Mouse (Mus musculus): Measurements from ENCODE around the gene Rbm20.

Gene Rbm20

DNA sequence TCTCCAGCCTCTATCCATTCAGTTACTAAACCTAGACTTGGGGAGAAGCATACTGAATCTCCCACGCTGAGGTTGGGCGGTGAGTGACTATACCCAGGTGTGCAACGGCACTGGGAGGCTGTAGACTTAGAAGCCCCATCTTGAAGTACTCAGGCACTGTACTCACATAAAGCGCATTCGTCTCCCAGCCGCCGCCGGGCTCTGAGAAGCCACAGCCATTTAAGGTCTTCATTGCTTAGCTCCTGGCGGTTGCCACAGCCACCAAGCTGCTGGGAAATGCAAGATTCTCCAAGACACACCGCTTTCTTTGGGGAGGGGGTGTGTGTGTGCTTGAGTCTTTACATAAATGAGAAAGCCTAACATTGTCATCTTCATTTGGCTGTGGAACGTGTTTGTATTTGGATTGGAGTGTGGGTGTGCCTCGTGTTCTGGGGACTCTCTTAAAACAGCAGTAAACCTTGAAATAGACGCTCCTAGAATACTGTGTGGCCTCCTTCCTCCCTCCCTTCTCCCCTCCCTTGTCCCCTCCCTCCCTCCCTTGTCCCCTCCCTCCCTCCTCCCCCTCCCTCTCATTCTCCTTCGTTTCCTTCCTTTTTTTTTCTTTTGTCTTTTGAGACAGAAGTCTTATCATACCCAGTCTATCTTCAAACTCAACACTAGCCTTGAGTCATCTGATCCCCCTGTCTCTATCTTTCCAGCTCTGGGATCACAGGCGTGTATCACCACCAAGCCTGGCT is 131.1 kb downstream of the Rbm20 start:
- DNase-seq (ENCODE audit: low read depth in 2 of 2, low spot score in 2 of 2): no peak

DNA sequence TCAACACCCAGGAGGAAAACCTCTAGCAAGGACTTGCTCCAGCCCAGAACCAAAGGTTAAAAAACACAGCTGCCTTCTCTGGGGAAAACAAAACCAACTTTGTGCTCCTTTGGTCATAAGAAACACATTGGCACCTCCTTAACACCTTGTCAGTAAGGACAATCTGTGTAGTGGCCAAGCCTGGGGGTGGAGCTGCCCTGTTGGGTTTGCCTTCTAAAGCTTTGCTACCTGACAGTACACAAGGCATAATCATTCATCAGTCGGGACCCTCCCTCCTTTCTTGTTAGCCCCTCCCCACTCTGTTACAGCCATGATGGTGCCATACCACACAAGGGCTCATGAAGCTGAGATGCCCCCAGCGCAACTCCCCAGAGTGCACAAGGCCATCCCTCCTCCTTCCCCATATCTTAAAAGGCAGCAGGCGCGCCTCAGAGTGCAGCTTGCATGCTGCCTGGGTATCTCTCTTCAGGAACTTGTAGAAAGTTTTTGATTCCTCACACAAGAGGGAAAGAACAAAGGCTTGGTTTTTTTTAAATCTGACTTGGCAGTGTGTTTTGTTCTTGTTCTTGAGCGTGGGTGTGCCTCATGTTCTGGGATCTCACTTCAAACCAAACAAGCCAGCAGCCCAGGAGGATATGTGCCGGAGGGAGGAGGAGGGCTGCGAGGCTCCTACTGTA is 132.2 kb downstream of the Rbm20 start:
- peak in 1 of 2 experiments; percentile 44 for DNase-seq (ENCODE audit: low read depth in 2 of 2, low spot score in 2 of 2)

DNA sequence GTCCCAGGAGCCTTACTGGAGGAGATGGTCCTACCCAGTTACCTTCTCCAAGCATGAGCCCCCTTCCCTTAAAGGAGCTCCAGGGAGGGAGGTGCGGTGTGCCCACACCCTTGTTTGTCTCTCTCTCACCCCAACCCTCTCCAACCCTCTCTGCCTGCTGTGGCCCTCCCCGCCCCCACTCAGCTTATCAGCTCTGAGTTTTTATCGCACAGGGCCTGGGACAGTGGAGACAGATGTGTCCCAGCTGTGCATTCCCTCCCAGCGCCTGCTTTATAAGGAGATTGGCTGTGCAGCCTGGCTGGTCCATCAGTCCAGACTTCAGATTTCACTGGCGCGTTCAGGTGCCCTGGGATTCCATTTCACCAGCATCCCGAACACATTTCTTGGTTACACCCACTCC is 132.9 kb downstream of the Rbm20 start:
- DNase-seq (ENCODE audit: low read depth in 2 of 2, low spot score in 2 of 2): no peak

DNA sequence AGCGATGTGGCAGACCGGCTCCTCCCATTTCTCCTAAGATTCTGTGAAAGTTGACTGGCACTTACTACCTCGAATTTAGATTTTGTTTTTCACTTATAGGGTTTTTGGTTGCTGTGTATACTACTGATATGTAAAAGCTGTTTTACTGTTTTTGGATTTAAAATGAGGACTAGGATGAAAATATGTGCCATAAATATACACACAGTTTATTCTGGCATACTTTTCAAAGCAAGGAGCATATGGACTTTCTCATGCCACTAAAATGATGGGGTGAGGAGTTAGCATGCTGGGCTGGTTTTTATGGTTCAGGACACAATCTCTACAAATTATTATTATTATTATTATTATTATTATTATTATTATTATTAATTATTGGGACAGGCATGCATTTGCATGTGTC is 133.5 kb downstream of the Rbm20 start:
- no peak for DNase-seq (ENCODE audit: low read depth in 2 of 2, low spot score in 2 of 2)

DNA sequence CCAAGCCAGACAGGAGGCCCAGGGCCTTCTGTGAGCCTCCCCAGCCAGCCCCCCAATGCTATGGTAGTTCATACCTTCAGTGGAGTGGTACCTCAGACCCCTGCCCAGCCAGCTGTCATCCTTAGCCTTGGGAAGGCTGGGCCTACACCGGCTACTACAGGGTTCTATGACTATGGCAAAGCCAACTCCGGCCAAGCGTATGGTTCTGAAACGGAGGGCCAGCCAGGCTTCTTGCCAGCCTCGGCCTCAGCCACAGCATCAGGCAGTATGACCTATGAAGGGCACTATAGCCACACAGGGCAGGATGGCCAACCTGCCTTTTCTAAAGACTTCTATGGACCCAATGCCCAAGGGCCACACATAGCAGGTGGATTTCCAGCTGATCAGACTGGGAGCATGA is 136.5 kb downstream of the Rbm20 start:
- DNase-seq (ENCODE audit: low read depth in 2 of 2, low spot score in 2 of 2): no peak

DNA sequence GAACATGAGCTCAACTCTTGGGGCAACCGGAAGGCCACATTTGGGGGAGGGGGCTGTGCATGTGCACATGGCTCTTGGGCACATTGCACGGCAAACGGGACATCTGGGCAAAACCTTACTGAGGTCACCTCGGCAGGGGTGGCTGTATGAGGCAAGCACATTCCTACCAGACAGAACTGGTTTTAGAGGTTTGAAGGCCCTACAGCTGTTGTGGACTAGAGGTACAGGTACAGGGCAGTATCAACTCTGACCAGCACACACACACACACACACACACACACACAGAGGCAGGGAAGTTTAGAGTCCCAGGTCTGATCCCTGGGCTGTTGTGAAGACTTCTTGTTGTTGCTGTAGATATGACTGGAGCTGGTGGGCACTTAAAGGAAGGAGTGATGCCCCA is 138.6 kb downstream of the Rbm20 start:
- DNase-seq (ENCODE audit: low read depth in 2 of 2, low spot score in 2 of 2): no peak

DNA sequence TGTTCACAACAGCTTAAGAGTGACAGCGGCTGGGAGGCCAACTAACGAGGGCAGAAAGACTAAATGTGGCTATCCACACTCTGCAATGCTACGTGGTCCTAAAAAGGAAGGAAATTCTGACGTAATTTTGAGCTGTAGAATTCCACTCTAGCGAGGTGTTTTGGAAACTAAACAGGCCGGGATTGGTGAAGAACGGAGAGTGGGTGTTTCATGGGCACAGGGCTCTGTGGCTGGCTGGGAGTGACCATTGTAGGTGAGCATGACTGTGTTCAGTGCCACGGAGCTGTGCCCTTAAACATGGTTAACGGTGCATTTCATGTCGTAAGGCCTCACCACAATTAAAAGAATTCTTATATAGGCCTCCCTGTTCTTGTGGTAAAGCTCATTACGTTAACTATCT is 139.1 kb downstream of the Rbm20 start:
- DNase-seq (ENCODE audit: low read depth in 2 of 2, low spot score in 2 of 2): no peak

DNA sequence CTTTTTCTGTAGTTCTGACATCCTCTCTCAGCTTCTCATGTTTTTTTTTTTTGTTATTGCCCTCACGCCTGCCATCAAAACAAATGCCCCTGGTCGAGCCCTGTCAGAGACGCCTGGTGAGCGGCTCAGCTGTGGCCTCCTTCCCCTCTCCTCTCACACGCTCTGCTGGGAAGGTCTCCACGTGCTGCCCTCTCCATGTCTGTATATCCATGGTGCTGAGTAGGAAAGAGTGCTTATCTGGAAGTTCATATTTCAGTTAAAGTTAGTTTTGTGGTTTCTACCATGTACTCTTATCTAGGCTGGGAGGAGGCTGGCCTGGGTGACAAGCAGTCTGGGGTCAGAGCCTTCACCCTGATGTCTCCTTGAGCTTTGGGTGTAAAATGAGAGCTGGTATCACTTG is 142.2 kb downstream of the Rbm20 start:
- no peak for DNase-seq (ENCODE audit: low read depth in 2 of 2, low spot score in 2 of 2)

DNA sequence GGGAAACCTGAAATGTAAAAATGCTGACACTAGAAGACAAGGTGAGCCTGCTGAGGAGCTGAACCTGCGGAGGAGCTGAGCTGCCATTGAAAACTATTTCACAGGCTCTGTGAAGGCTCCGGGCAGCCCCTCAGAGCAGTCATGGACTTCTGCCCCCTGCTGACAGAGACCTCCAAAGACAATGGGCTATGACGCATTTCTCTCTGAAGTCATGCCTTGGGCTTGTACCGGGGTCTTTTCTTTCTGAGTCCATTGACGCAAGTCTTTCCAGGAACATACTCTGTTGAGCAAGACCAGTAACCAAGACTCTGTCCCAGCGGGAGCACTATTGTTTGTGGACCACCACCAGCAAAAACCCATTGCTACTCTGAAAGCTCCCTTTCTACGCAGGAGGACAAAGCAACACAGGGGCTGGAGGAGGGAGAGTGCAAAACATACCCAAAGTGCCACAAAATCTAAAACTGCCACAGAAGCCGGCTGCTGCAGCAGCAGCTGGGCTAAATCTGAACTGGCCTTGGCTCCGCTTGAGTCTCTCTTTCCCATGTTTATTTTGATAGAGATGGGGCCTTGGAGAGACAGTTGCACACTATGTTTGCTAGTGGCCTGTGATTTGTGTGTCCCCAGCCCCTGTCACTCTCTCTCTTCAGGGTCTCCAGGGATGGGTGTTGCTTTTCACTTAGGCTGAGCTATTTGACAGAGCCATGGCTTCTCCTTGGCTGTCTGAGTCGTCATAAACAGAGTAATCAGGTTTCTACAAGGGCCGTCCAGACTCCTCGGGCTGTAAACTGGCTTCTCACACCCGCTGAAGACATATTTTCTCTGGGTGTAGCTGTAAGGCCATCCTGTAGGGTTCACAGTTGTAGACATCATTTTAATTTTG is 144.4 kb downstream of the Rbm20 start:
- DNase-seq (ENCODE audit: low read depth in 2 of 2, low spot score in 2 of 2): peak; percentile 39 to 52

DNA sequence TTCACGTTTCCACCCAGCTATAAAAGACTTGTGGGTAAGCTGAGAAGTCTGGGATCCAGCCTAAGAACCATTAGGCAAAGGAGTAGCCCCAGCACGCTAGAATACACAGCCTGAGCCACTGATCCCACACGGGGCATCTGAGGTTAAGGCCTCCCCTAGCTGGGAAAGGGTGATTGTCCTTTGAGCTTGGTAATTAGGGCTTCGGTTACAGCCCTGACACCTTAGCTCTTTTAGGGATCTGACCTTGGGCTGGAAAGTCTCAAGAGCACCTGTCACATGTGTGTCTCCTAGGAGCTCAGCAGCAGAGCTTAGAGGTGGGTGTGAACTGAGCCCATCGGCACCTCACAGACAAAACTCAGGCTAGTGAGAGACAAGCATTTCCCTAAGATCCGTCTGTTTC is 146.7 kb downstream of the Rbm20 start:
- DNase-seq (ENCODE audit: low read depth in 2 of 2, low spot score in 2 of 2): no peak

DNA sequence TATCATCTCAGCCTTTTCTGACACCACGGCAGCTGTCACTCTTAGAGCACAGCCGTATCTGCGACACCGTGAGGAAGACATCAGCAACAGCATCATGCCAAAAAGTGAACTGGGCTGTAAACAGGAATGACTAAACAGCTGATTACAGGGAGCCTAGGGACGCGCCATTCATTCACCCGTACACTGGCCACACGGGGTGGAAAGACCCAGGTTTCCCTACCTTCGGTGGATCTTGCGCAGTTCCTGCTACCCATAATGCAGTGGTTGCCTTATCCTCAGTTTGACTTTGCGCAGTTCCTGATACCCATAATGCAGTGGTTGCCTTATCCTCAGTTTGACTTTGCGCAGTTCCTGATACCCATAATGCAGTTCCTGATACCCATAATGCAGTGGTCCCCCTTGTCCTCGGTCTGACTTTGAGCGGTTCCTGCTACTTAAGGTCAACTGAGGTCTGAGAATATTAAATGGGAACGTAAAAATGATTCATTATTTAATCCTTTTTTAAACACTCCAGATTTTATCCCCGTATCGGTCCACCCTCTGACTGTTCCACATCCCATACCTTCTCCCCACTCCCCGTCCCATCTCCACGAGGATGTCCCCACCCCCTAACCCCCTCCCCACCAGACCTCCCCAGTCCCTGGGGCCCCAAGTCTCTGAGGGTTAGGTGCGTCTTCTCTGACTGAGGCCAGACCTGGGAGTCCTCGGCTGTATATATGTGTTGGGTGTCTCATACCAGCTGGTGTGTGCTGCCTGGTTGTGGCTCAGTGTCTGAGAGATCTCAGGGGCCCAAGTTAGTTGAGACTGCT is 148.0 kb downstream of the Rbm20 start:
- no peak for DNase-seq (ENCODE audit: low read depth in 2 of 2, low spot score in 2 of 2)

DNA sequence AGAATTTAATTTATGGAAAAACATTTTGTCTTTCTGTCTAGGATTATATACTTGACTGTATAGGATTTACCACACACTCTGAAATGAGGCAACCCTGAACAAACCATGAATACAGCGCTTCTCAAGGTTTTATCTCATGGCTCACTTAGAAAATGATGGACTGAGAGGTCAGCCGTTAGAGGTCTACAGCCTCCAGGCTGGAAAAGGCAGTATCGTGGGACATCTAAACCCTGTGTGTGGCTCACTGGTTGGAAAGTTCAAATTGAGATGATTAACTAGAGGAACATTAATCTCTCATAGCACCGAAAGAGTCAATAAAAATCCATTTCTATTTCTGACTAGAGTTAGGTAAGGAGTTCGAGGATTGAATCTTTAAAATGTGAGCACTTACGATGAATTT is 152.9 kb downstream of the Rbm20 start:
- DNase-seq (ENCODE audit: low read depth in 2 of 2, low spot score in 2 of 2): no peak

DNA sequence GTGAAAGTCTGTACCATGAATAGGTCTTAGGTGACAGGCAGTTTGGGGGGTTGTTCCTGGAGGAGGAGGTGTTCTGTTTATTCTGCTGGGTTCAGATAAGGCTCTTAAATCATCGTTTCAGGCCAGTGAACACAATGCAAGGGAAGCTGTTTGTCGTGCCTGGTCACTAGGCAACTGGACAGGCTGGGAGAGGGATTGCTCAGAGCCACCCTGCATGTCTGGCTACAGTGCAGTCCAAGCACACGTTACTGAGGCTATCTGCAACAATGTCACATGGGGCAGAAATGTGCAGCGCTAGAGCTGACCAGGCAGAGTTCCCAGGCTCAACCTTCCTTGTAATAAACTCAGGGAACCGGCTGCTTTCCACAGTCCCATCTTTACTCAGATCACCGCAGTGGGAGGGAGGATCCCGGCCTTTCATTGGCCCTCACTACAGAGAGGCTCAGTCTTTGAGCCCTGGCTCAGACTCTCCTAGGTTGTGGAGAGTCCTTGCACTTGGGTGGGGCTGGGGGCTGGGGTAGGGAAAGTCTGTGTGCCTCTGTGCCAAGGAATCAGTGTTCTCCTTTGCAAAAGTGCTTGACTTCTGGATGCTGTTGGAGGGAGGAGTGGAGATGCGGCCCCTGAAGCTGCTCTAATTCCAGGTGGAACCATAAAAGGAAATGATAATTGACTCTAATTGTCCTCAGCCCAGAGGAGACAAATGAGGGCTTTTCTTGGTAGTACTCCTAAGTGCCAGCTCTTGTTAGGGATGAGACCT is 153.5 kb downstream of the Rbm20 start:
- no peak for DNase-seq (ENCODE audit: low read depth in 2 of 2, low spot score in 2 of 2)

DNA sequence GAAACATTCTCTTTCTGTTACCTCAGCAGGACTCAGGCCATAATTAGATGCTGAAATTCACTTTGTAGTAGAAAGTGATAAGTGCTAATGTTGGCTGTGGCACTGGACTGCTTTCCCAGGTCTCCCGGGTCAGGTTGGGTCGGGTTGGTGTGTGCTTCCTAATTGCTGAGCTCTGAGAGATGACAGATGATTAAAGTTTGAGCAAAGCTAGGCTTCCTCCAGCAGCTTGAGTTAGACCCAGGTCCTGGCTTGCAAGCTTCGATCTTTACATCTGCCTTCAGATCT is 154.0 kb downstream of the Rbm20 start:
- no peak for DNase-seq (ENCODE audit: low read depth in 2 of 2, low spot score in 2 of 2)

DNA sequence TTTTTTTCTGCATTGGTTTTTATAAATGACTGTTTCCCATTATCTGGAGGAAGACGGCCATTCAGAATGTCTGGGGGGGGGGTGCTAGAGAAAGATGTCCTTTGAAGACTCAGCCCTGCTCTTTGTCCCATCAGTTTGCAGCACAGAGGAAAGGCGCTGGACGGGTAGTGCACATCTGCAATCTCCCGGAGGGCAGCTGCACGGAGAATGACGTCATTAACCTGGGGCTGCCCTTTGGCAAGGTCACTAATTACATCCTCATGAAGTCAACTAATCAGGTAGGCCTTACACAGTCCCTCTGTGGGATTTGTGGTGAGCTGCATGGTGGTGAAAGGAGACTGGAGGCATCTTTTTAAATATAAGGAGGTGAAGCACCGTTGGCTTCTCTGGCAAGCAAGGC is 155.4 kb downstream of the Rbm20 start:
- DNase-seq (ENCODE audit: low read depth in 2 of 2, low spot score in 2 of 2): no peak

DNA sequence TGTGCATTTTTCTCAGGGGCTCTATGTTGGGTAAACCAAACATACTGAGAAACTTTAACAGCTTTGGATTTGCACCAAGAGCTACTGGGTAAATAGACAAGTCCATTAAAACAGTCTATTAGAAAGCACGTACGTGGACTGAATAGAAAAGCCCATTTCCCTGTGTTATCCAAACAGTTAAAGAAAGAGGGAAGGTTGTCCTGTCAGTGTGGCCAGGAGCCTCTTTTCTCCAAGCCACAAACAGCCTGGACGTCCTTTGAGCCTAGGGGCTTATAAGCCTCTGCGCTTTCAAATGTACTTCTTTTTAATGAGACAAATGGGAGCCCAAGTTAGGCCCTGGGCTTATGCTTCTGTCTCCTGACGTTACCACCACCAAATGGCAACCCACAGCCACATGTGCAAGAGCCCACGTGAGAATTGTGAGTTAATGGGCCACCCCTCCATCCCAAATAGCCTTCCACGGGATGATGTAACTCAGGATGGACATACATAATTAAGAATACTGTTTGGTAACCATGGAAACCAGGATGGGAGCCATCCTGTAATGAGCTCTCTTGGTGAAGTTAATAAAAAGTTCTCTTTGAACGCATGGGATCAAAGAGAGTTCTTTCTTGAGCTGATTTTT is 156.8 kb downstream of the Rbm20 start:
- no peak for DNase-seq (ENCODE audit: low read depth in 2 of 2, low spot score in 2 of 2)

DNA sequence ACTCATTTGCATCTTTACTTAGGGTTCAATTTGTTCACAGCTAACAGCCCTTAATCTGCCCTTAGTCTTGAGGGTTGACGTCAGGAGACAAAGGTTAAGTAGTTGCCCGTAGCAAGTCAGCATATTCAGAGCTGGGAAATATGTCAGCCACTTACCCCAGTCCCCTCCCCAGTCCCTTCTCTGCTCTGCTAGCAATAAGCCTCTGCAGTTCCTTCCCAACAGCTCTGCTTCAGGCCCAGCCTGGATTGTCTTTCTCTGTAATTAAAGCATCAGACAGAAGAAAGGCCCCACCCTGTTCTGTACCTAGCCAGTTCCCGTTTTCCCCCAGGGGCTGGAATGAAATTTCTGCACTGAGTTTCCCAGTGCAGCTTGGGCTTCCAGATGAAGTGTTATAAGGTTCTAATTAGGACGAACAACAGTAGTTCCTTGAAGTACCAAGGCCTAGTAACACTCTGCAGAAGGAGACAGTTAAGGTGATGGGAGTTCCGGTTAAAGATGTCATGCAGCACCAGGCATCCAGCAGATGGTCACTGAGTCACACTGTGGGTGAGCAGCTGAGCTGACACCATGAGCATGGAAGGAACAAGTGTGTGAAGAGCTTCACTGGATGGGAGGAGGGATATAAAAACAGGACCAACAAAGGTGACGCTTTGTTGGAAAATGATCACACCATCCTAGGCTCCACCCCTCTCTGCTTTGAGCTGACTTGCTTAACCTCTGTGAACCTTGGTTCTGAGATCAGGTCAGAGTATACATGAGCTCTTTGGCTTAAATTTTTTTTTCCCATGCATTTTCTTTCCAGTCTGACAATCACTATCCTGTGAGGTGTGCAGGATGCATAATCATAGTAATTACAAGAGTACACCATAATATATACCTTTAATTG is 159.7 kb downstream of the Rbm20 start:
- no peak for DNase-seq (ENCODE audit: low read depth in 2 of 2, low spot score in 2 of 2)

DNA sequence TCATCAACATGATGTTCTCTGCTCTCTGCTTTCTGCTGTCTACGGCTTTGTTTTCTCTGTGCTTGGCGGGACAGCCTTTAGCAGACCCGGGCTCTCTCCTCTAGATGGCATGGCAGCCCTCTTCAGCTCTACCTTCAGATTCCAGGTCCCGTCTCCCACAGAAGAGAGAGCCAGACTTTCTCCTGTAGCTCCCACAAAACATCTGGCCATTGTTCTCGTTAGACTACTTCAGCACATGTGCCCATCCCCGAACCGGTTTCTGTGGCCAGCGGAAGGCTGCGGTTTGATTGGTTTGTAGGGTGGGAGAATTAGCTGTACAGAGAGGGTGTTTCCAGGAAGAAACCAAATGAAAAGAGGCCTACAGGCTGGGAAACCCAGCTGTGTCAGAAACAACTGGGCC is 161.7 kb downstream of the Rbm20 start:
- DNase-seq (ENCODE audit: low read depth in 2 of 2, low spot score in 2 of 2): peak in 1 of 2 experiments; percentile 25

DNA sequence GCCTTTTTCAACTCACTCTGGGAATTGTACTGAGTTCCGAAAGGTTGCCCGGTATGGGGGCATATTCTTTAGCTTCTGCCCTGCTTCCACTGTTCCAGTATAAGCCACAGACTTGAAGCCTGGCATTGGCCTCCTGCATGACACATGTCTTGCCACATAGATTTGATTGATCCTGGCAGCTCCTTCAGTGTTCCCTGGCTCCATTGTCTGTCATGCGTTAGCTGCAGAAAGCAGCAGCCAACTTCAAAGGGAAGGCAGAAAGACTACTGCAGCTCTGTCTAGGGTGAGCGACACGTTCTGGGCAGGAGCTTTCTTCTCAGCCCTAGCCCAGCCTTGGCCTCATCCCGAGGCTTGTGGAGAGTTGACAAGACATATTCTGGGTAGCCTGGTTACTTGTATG is 162.7 kb downstream of the Rbm20 start:
- no peak for DNase-seq (ENCODE audit: low read depth in 2 of 2, low spot score in 2 of 2)

All from CD8-positive naive resting alpha-beta T cell, adult 2 months (primary cell).